Mouse (Mus musculus) forebrain, embryonic 11.5 days (tissue): Measurements from ENCODE around the gene 1700013G24Rik. TPM values are rescaled to one million over a fixed set of nuclear protein-coding genes. Genes with fewer than 3 reads are reported as not detected.

Source experiments
- ATAC-seq: fragments of 200-750 bp; cut with Nextera tagmentation; replicated peaks from 2 replicates; pipeline ENCODE4 v1.8.0; 2017; ENCODE audit warnings: moderate TSS enrichment; ENCODE audit not compliant: low FRiP score
- DNase-seq: peaks from one replicate; pipeline ENCODE4 v3.0.0-alpha.2; 2017; ENCODE audit warnings: low spot score
- H3K27ac ChIP-seq: fragments of 300-500 bp; sonication (generic); 2 replicates; pipeline ENCODE4 v1.5.1; 2014; ENCODE audit warnings: low read depth, low read length
- H3K27me3 ChIP-seq: fragments of 300-500 bp; sonication (generic); 2 replicates; pipeline ENCODE4 v1.6.1; 2014; ENCODE audit warnings: mild to moderate bottlenecking, low read length, mixed read lengths; ENCODE audit not compliant: control insufficient read depth, insufficient read depth
- H3K36me3 ChIP-seq: fragments of 300-500 bp; sonication (generic); 2 replicates; pipeline ENCODE4 v1.6.1; 2014; ENCODE audit warnings: mild to moderate bottlenecking, low read length, moderate library complexity, mixed read lengths; ENCODE audit not compliant: control insufficient read depth, insufficient read depth
- H3K4me1 ChIP-seq: fragments of 300-500 bp; sonication (generic); replicated peaks from 2 replicates; pipeline ENCODE4 v1.6.1; 2014; ENCODE audit warnings: low read length, mixed read lengths; ENCODE audit not compliant: control insufficient read depth, insufficient read depth
- H3K4me2 ChIP-seq: fragments of 300-500 bp; sonication (generic); 2 replicates; pipeline ENCODE4 v1.6.1; 2014; ENCODE audit warnings: low read depth, mild to moderate bottlenecking, low read length, moderate library complexity, mixed read lengths; ENCODE audit not compliant: severe bottlenecking
- H3K4me3 ChIP-seq: fragments of 300-500 bp; sonication (generic); 2 replicates; pipeline ENCODE4 v1.5.1; 2014; ENCODE audit warnings: low read depth, low read length
- H3K9ac ChIP-seq: fragments of 300-500 bp; sonication (generic); 2 replicates; pipeline ENCODE4 v1.6.1; 2014; ENCODE audit warnings: low read length
- H3K9me3 ChIP-seq: fragments of 300-500 bp; sonication (generic); 2 replicates; pipeline ENCODE4 v1.6.1; 2016; ENCODE audit warnings: low read length, mixed read lengths; ENCODE audit not compliant: control insufficient read depth
- WGBS: fragments of 180-500 bp; shearing (Covaris S2); extraction: QIAGEN DNeasy Blood & Tissue Kit; methylation state at CpG from one replicate; pipeline ENCODE4 v1.1.7; 2014; 5-methylcytosine and 5-hydroxymethylcytosine counted together
- polyA plus RNA-seq: library from polyadenylated mRNA; unstranded; fragments of >200 nt; fragmentation: Nextera tagmentation; extraction: Ambion mirVana; gene quantifications from 2 replicates; pipeline ENCODE4 v1.2.1, GENCODE M21; 2014

Gene 1700013G24Rik
- polyA plus RNA-seq, 1 experiment from 2014 or later: not detected

DNA sequence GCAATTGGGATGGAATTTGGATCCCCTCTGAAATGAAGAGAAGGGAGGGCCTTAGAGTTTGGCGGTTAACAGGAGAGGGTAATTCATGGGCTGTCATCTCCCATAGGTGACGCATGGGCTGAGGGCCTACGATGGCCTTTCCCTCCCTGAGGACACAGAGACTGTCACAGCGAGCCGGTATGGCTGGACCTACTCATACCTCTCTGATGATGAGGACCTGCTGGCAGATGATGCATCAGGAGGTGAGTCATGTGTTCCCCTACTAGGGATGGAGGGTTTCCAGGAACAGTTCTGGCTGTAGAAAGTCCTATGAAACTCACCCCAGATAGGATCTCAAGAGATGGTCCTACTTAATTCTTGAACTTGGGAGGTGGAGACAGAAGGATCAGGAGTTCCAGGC lies 47.9 kb downstream of the 1700013G24Rik start:
- H3K36me3 ChIP-seq: no peaks in the 10 kb centered on the region
- ATAC-seq (no peak), DNase-seq (no peak)
- no peak overlapping the region for H3K4me3 ChIP-seq
- no peaks in the 10 kb centered on the region for H3K9me3 ChIP-seq
- H3K27ac ChIP-seq: no peak overlapping the region
- H3K27me3 ChIP-seq: no peaks in the 10 kb centered on the region
- WGBS: 94% methylated on average over 5 of the region's 5 CpGs
- H3K4me2 ChIP-seq: no peak overlapping the region
- no peaks in the 10 kb centered on the region for H3K4me1 ChIP-seq
- no peak overlapping the region for H3K9ac ChIP-seq

GRCm38 (mm10) chr4:137502183-137502582 lies 49.1 kb downstream of the 1700013G24Rik start:
- no peaks in the 10 kb centered on the region for H3K9me3 ChIP-seq
- no peak for ATAC-seq
- no peak overlapping the region for H3K9ac ChIP-seq
- H3K36me3 ChIP-seq: no peaks in the 10 kb centered on the region
- DNase-seq: no peak
- no peak overlapping the region for H3K4me3 ChIP-seq
- no peaks in the 10 kb centered on the region for H3K27me3 ChIP-seq
- H3K4me2 ChIP-seq: no peak overlapping the region
- H3K4me1 ChIP-seq: no peaks in the 10 kb centered on the region
- WGBS: 91% methylated on average over 10 of the region's 10 CpGs
- no peak overlapping the region for H3K27ac ChIP-seq

DNA sequence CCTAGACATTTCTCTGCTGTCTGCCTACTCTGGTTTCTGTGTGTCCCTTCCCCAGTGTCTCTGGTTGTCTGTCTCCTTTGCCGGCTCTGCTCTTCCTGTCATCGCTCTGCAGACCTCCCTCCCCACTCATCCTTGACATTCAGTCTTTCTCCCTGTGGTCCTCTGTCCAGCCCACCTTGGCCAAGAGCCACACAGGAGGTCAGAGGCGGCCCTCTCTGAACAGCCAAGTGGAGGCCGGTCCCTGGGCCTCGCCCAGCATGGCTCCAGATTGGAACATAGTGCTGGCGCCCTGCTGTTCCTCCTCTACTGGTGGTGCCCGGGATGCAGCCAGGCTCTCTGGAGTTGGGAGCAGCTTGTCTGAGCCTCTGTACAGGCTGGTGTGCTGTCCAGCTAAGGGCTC lies 49.7 kb downstream of the 1700013G24Rik start:
- H3K36me3 ChIP-seq: no peaks in the 10 kb centered on the region
- no peak overlapping the region for H3K4me3 ChIP-seq
- H3K27ac ChIP-seq: no peak overlapping the region
- no peak for ATAC-seq
- H3K4me1 ChIP-seq: no peaks in the 10 kb centered on the region
- H3K9ac ChIP-seq: no peak overlapping the region
- no peaks in the 10 kb centered on the region for H3K9me3 ChIP-seq
- no peak overlapping the region for H3K4me2 ChIP-seq
- 88% methylated on average over 7 of the region's 7 CpGs for WGBS
- no peaks in the 10 kb centered on the region for H3K27me3 ChIP-seq
- DNase-seq: no peak

GRCm38 (mm10) chr4:137503509-137503971 lies 50.5 kb downstream of the 1700013G24Rik start:
- no peaks in the 10 kb centered on the region for H3K9me3 ChIP-seq
- H3K4me2 ChIP-seq: no peak overlapping the region
- no peaks in the 10 kb centered on the region for H3K36me3 ChIP-seq
- WGBS: 85% methylated on average over 6 of the region's 6 CpGs
- H3K27me3 ChIP-seq: no peaks in the 10 kb centered on the region
- no peaks in the 10 kb centered on the region for H3K4me1 ChIP-seq
- no peak for ATAC-seq
- no peak overlapping the region for H3K27ac ChIP-seq
- no peak overlapping the region for H3K4me3 ChIP-seq
- no peak overlapping the region for H3K9ac ChIP-seq
- DNase-seq: no peak

Other genes starting within 250 kb of the 1700013G24Rik start
- gene Wnt4, start 175.8 kb upstream of the 1700013G24Rik start, polyA plus RNA-seq: 1.5 and 1.9 TPM in 2 replicates
- gene Cdc42, start 95.6 kb upstream of the 1700013G24Rik start, polyA plus RNA-seq: 623 and 626 TPM in 2 replicates
- gene Cela3a, start 43.5 kb upstream of the 1700013G24Rik start, polyA plus RNA-seq: not detected in 2 replicates
- not detected in 2 replicates for gene Cela3b, start 22.7 kb upstream of the 1700013G24Rik start, polyA plus RNA-seq
- 21.0 and 21.3 TPM in 2 replicates for gene Hspg2, start 15.5 kb downstream of the 1700013G24Rik start, polyA plus RNA-seq
- not detected in 2 replicates for gene Ldlrad2, start 121.3 kb downstream of the 1700013G24Rik start, polyA plus RNA-seq
- 86.4 TPM in 2 replicates for gene Usp48, start 140.5 kb downstream of the 1700013G24Rik start, polyA plus RNA-seq
- 4.4 and 7.7 TPM in 2 replicates for gene Rap1gap, start 211.4 kb downstream of the 1700013G24Rik start, polyA plus RNA-seq